Mouse (Mus musculus): ENCODE data around the gene Olfr731. TPM values are rescaled to one million over a fixed set of nuclear protein-coding genes. Genes with fewer than 3 reads are reported as not detected.

The Olfr731 gene
- polyA plus RNA-seq (2012; ENCODE audit: low replicate concordance), result 0.05 TPM in 1 of 2 replicates, not detected in the other

GRCm38 (mm10) chr14:50241766-50242165 lies at the start of gene Olfr731:
TSS of gene Olfr731 (minus strand) at chr14:50241866.

DNA sequence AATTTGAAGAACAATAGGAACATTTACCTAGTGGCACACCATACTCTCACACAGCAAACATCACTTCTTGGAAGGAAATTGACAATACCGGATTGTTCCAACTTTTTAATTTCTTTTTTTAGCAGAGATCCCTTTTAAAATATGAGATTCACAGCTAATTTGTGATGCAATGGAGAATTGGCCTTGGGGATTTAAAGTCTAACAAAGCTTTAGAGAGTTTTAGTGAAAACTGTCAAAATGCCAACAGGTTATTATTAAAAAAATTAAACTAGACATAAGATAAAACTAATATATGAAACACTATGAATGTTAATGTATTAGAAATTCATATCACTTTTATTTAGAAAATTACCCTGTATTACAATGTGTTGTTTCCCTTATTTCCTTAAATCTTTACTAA lies 42.4 kb upstream of the Olfr731 start, which contains the start of gene Olfr732:
TSS of gene Olfr732 (minus strand) at position 101 of the 400 bp plus-strand sequence.

GRCm38 (mm10) chr14:50188098-50188497 lies 53.6 kb downstream of the Olfr731 start, which contains the start of gene Olfr730:
TSS of gene Olfr730 (minus strand) at chr14:50188198.

Other genes with a start within 250 kb of the Olfr731 start
- not detected in 2 replicates for gene Olfr725, start 201.5 kb downstream of the Olfr731 start, polyA plus RNA-seq (2012; ENCODE audit: low replicate concordance)
- not detected in 2 replicates for gene Olfr726, start 150.9 kb downstream of the Olfr731 start, polyA plus RNA-seq (2012; ENCODE audit: low replicate concordance)
- gene Olfr727, start 118.7 kb downstream of the Olfr731 start, polyA plus RNA-seq (2012; ENCODE audit: low replicate concordance), result not detected in 2 replicates
- gene Olfr728, start 99.2 kb downstream of the Olfr731 start, polyA plus RNA-seq (2012; ENCODE audit: low replicate concordance), result not detected in 2 replicates
- not detected in 2 replicates for gene Olfr729, start 89.0 kb downstream of the Olfr731 start, polyA plus RNA-seq (2012; ENCODE audit: low replicate concordance)
- not detected in 2 replicates for gene Olfr730, start 53.7 kb downstream of the Olfr731 start, polyA plus RNA-seq (2012; ENCODE audit: low replicate concordance)
- not detected in 2 replicates for gene Olfr732, start 42.3 kb upstream of the Olfr731 start, polyA plus RNA-seq (2012; ENCODE audit: low replicate concordance)
- gene Olfr733, start 59.7 kb upstream of the Olfr731 start, polyA plus RNA-seq (2012; ENCODE audit: low replicate concordance), result not detected in 2 replicates
- not detected in 2 replicates for gene Olfr734, start 84.9 kb upstream of the Olfr731 start, polyA plus RNA-seq (2012; ENCODE audit: low replicate concordance)
- not detected in 2 replicates for gene Olfr735, start 107.0 kb upstream of the Olfr731 start, polyA plus RNA-seq (2012; ENCODE audit: low replicate concordance)
- gene Tlr11, start 116.0 kb upstream of the Olfr731 start, polyA plus RNA-seq (2012; ENCODE audit: low replicate concordance), result 0.12 and 0.17 TPM in 2 replicates
- not detected in 2 replicates for gene Olfr736, start 139.3 kb upstream of the Olfr731 start, polyA plus RNA-seq (2012; ENCODE audit: low replicate concordance)
- not detected in 2 replicates for gene Olfr738, start 165.7 kb upstream of the Olfr731 start, polyA plus RNA-seq (2012; ENCODE audit: low replicate concordance)
- gene Olfr739, start 176.8 kb upstream of the Olfr731 start, polyA plus RNA-seq (2012; ENCODE audit: low replicate concordance), result not detected in 2 replicates
- not detected in 2 replicates for gene Olfr740, start 203.7 kb upstream of the Olfr731 start, polyA plus RNA-seq (2012; ENCODE audit: low replicate concordance)
- gene Olfr741, start 230.9 kb upstream of the Olfr731 start, polyA plus RNA-seq (2012; ENCODE audit: low replicate concordance), result not detected in 2 replicates